Comparison of ENCODE assay signal across 24 mouse cellular contexts in the genomic region with DNA sequence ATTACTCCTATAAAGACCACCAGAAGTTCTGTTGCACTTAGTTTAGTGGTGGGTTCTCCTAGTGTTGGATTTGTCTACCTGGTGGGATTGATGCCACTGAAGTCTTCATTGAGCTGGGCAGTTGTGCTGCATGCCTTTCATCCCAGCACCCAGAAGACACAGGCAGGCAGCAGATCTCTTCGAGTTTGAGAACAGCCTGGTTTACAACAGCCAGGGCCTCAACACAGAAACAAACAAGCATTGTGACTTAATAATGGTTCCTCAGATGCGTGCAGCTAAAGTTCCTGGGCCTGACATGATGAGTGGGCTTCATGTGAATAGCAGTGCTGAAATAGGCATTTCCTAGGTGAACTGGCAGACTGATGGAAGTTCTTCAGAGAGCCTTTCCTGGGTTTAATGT.
"Had no signal": no experiment of that assay in that cellular context is flagged by ENCODE, and none has a peak within 500 bp of the region (broad histone marks: within the 10 kb centered on the region; RNA-seq: fewer than 3 reads in every experiment).

No protein-coding gene starts in this region.

- H3K9ac ChIP-seq: heart, embryonic 12.5 days; hindbrain, embryonic 12.5 days; hindbrain, embryonic 14.5 days; intestine, embryonic 15.5 days; limb, embryonic 13.5 days; limb, embryonic 15.5 days had no signal

- H3K4me3 ChIP-seq: heart, adult 2 months; heart, embryonic 12.5 days; hindbrain, embryonic 10.5 days; hindbrain, embryonic 12.5 days; intestine, embryonic 15.5 days; layer of hippocampus, adult 2 months; limb, embryonic 13.5 days; limb, embryonic 15.5 days had no signal

- H3K4me2 ChIP-seq: heart, embryonic 12.5 days; hindbrain, embryonic 12.5 days; hindbrain, embryonic 14.5 days; intestine, embryonic 15.5 days; limb, embryonic 13.5 days; limb, embryonic 15.5 days had no signal

- ATAC-seq: hindbrain, embryonic 16.5 days; inflammation-experienced regulatory T-cells, adult 6 months; intestine, embryonic 15.5 days; intestine, postnatal 0 days had no signal

- H3K27ac ChIP-seq: heart, adult 2 months; hindbrain, embryonic 10.5 days; hindbrain, embryonic 12.5 days; hindbrain, embryonic 14.5 days; intestine, embryonic 15.5 days; layer of hippocampus, adult 2 months; limb, embryonic 13.5 days; limb, embryonic 15.5 days had no signal

- H3K4me1 ChIP-seq: intestine, embryonic 15.5 days; limb, embryonic 15.5 days had no signal

- DNase-seq: gastrocnemius, postnatal 14 days; gastrocnemius, postnatal 36 days; heart, adult 11 months; heart, adult 2 months; heart, postnatal 10 days; heart, postnatal 4 days; kidney, adult 18-20 months; kidney, adult 8-10 months; kidney, postnatal 10 days; kidney, postnatal 25 days; kidney, postnatal 4 days; layer of hippocampus, postnatal 36 days; left cerebral cortex, postnatal 4 days had no signal

- H3K9me3 ChIP-seq: heart, embryonic 12.5 days; hindbrain, embryonic 10.5 days; hindbrain, embryonic 12.5 days; intestine, embryonic 15.5 days; limb, embryonic 13.5 days; limb, embryonic 15.5 days had no signal

- H3K27me3 ChIP-seq: heart, embryonic 12.5 days; hindbrain, embryonic 12.5 days; intestine, embryonic 15.5 days; limb, embryonic 13.5 days; limb, embryonic 15.5 days had no signal
